Mouse (Mus musculus) heart, adult 9 months (tissue): Measurements from ENCODE around the gene Prrg2.
"Not testable (repeated sequence)": the region's sequence is repeated elsewhere in the genome, so short reads cannot be mapped to it uniquely, and the experiment has no call there.

Experiments
- DNase-seq, 2 experiments: peaks; one replicate each; pipeline ENCODE4 v3.0.0; 2022; ENCODE audit warnings: low spot score in 2 of 2

Gene Prrg2

GRCm38 (mm10) chr7:45036702-45037101, 25.8 kb downstream of the Prrg2 start:
- DNase-seq = no peak

GRCm38 (mm10) chr7:45035631-45036030, 26.8 kb downstream of the Prrg2 start:
- DNase-seq = no peak

GRCm38 (mm10) chr7:45033722-45034359, 28.6 kb downstream of the Prrg2 start:
- DNase-seq = no peak

- no peak for DNase-seq
Measured at GRCm38 (mm10) chr7:45030857-45031256, 31.6 kb downstream of the Prrg2 start.

- DNase-seq = no peak
Measured at GRCm38 (mm10) chr7:45029995-45030394, 32.5 kb downstream of the Prrg2 start.

GRCm38 (mm10) chr7:45028351-45028750, 34.1 kb downstream of the Prrg2 start:
- DNase-seq = no peak

GRCm38 (mm10) chr7:45027761-45028160, 34.7 kb downstream of the Prrg2 start:
- no peak for DNase-seq

GRCm38 (mm10) chr7:45026256-45026655, 36.2 kb downstream of the Prrg2 start:
- no peak for DNase-seq

- no peak for DNase-seq
Measured at GRCm38 (mm10) chr7:45025601-45026220, 36.8 kb downstream of the Prrg2 start.

GRCm38 (mm10) chr7:45024281-45025248, 37.9 kb downstream of the Prrg2 start:
- no peak for DNase-seq

GRCm38 (mm10) chr7:45023711-45024110, 38.8 kb downstream of the Prrg2 start:
- not testable (repeated sequence) for DNase-seq

GRCm38 (mm10) chr7:45020225-45020624, 42.3 kb downstream of the Prrg2 start:
- no peak for DNase-seq

GRCm38 (mm10) chr7:45019031-45019571, 43.4 kb downstream of the Prrg2 start:
- peak; percentile 92 for DNase-seq

- peak; percentile 99 for DNase-seq
Measured at GRCm38 (mm10) chr7:45017242-45018061, 45.0 kb downstream of the Prrg2 start, which contains the start of gene Rras. Rras (plus strand) TSS chr7:45017961.

GRCm38 (mm10) chr7:45016761-45017160, 45.7 kb downstream of the Prrg2 start:
- DNase-seq = no peak

- peak; percentile 100 for DNase-seq
Measured at GRCm38 (mm10) chr7:45015957-45016612, 46.4 kb downstream of the Prrg2 start, which contains the start of gene Scaf1. Scaf1 (minus strand) TSS chr7:45016363.

- DNase-seq = no peak
Measured at GRCm38 (mm10) chr7:45015344-45015956, 47.0 kb downstream of the Prrg2 start.

GRCm38 (mm10) chr7:45014096-45014451, 48.4 kb downstream of the Prrg2 start:
- no peak for DNase-seq

- DNase-seq = no peak
Measured at GRCm38 (mm10) chr7:45013366-45014095, 48.9 kb downstream of the Prrg2 start.
